Mouse (Mus musculus): ENCODE results near the gene Krt14. TPM values are rescaled to one million over a fixed set of nuclear protein-coding genes. Genes with fewer than 3 reads are reported as not detected.
"Not testable (repeated sequence)": the region's sequence is repeated elsewhere in the genome, so short reads cannot be mapped to it uniquely, and the experiment has no call there.

Krt14 gene
- 0.14 and 0.15 TPM in 2 replicates for total RNA-seq (2014; rRNA removed)
- 0.63 and 0.88 TPM in 2 replicates for polyA plus RNA-seq (2015; fragmentation: Nextera tagmentation; extraction: Ambion mirVana)

DNA sequence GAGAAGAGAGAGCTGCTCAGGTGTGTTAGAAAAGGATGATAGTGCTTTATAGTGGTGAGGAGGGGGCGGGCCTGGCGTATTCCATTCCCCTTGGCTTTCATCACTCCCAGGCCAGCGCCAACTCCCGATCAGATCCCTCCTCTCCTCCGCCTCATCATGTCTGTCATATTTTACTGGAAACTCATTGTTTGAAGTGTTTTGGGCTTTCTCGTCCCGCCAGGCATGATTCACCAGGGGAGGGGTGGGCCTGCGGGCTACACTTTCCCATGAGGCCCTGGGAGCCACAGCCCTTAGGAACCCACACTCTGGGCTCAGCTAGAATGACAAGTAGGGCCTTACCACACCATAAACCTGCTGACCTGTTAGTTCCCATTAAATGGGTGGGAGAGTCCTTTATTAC, at the start of gene Krt14:
Gene Krt14 (minus strand): TSS at position 51 of the 400 bp plus-strand sequence.
- no peak within 1 kb of the TSS for H3K4me3 ChIP-seq (ENCODE audit: low read depth, low read length)
- no peak within 1 kb of the TSS for H3K9ac ChIP-seq
- no peak for TF ChIP-seq CTCF (IDR thresholded peaks at IDR 0.05; ENCODE audit: low read depth)
- WGBS: 86% methylated on average over 8 of the region's 8 CpGs
- no peak for DNase-seq
- H3K9me3 ChIP-seq (ENCODE audit: low read length): no peaks in the 10 kb centered on the region
- no peak within 1 kb of the TSS for H3K4me2 ChIP-seq (ENCODE audit: low read depth)
- no peaks in the 10 kb centered on the region for H3K4me1 ChIP-seq (ENCODE audit: insufficient read depth)
- no peak within 1 kb of the TSS for H3K27ac ChIP-seq (ENCODE audit: low read depth, low read length)
- H3K36me3 ChIP-seq (ENCODE audit: insufficient read depth): no peaks in the 10 kb centered on the region
- no peak for ATAC-seq
- no peaks in the 10 kb centered on the region for H3K27me3 ChIP-seq (ENCODE audit: insufficient read depth, low read length)

DNA sequence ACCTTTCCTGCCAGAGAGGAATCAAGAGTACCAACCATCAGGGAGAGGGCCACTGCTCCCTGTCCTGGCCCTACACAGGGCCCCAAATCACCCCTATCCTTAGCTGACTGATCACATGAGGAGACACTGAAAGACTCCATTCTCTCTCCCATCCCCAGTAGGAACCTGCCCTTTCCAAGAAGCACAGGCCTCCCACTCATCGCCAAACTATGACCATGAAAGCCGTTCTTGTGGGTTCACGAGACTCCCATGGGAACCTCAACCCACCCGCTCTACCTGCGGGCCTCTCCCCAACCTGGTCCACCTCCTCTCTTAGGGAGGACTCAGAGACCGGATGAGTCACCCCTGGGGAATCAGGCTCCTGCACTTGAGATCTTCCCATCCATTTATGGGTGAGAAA, 48.2 kb upstream of the Krt14 start:
- Histone ChIP-seq H3K27ac (ENCODE audit: low read depth, low read length) (no peak overlapping the region), H3K9ac (no peak overlapping the region), H3K36me3 (ENCODE audit: insufficient read depth) (no peaks in the 10 kb centered on the region), H3K4me1 (ENCODE audit: insufficient read depth) (no peaks in the 10 kb centered on the region), H3K4me3 (ENCODE audit: low read depth, low read length) (no peak overlapping the region), H3K9me3 (ENCODE audit: low read length) (no peaks in the 10 kb centered on the region), H3K4me2 (ENCODE audit: low read depth) (no peak overlapping the region), H3K27me3 (ENCODE audit: insufficient read depth, low read length) (no peaks in the 10 kb centered on the region)
- 94% methylated on average over 6 of the region's 6 CpGs for WGBS
- DNase-seq (no peak), ATAC-seq (no peak)
- TF ChIP-seq CTCF (IDR thresholded peaks at IDR 0.05; ENCODE audit: low read depth): no peak

DNA sequence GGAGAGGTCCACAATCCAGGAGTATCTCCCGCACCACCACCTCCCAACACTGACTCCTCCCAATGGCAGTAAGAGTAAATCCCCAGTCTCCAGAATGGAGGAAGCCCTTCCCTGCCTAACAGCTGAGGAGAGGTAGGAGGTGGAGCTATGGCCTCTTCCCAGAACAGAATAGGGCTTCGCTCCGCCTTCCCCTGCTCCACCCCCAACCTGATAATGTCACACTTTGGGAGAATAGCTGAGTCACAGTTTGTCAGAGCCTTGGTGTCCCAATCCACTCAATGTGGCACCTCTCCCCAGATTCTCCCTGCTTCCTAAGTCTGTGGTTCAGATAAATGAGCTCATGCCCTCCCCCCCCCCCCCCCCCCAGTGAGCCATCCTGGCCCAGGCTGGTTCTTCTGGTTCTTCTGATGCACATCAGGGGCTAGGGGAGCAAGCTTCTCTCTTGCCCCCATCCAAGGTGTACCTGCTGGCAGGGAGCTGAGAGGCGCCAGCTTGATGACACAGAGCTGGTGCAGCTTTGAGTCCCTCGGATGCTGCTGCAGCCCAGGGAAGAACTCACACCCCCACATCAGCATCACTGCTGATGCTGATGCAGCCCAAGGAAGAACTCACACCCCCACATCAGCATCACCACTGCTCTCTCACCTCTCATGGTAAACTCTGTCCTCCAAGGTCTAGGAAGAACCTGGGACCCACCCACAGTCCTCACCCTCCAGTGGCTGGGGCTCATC, 47.2 kb upstream of the Krt14 start:
- no peaks in the 10 kb centered on the region for H3K9me3 ChIP-seq (ENCODE audit: low read length)
- no peaks in the 10 kb centered on the region for H3K27me3 ChIP-seq (ENCODE audit: insufficient read depth, low read length)
- H3K4me3 ChIP-seq (ENCODE audit: low read depth, low read length): no peak overlapping the region
- no peaks in the 10 kb centered on the region for H3K4me1 ChIP-seq (ENCODE audit: insufficient read depth)
- TF ChIP-seq CTCF (IDR thresholded peaks at IDR 0.05; ENCODE audit: low read depth): no peak
- no peak overlapping the region for H3K27ac ChIP-seq (ENCODE audit: low read depth, low read length)
- no peak overlapping the region for H3K9ac ChIP-seq
- no peaks in the 10 kb centered on the region for H3K36me3 ChIP-seq (ENCODE audit: insufficient read depth)
- ATAC-seq (no peak), DNase-seq (no peak)
- no peak overlapping the region for H3K4me2 ChIP-seq (ENCODE audit: low read depth)
- WGBS: 79% methylated on average over 5 of the region's 5 CpGs

DNA sequence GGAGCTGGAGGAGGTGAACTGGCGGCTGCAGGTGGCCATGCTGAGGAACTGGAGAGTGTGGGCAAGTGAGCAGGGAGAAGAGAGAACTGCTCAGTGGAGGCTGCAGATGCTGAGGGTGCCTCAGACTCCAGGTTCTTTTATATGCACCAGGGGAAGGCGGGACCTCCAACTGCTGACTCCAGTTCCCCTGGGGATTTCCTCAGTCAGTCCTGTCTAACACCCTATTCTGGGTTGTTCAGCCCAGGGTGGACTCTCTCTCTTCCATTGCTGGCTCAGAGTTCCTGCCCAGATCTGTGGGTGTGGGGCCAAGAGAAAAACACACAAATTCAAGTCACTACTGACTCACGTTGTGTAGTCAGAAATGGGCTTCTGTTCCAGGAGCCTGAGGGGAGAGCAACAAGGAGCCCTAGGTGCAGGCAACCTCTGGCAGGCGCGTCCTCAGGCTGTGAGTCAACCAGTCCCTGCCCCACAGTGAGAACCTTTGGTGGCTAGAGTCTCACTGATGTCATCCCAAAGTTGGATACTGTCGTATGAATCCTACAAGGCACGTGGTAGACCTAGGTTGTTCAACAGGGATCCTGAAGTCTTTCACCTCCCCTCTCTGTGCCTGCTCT, 41.6 kb upstream of the Krt14 start, which contains the start of gene Krt16:
Gene Krt16 (minus strand): TSS at position 51 of the 614 bp plus-strand sequence.
- no peak for ATAC-seq
- Histone ChIP-seq H3K36me3 (ENCODE audit: insufficient read depth) (no peaks in the 10 kb centered on the region), H3K4me2 (ENCODE audit: low read depth) (no peak within 1 kb of the TSS), H3K9ac (no peak within 1 kb of the TSS), H3K27ac (ENCODE audit: low read depth, low read length) (no peak within 1 kb of the TSS), H3K4me3 (ENCODE audit: low read depth, low read length) (no peak within 1 kb of the TSS), H3K9me3 (ENCODE audit: low read length) (no peaks in the 10 kb centered on the region), H3K27me3 (ENCODE audit: insufficient read depth, low read length) (no peaks in the 10 kb centered on the region), H3K4me1 (ENCODE audit: insufficient read depth) (no peaks in the 10 kb centered on the region)
- TF ChIP-seq CTCF (IDR thresholded peaks at IDR 0.05; ENCODE audit: low read depth): no peak
- DNase-seq: no peak
- WGBS: 86% methylated on average over 7 of the region's 7 CpGs

DNA sequence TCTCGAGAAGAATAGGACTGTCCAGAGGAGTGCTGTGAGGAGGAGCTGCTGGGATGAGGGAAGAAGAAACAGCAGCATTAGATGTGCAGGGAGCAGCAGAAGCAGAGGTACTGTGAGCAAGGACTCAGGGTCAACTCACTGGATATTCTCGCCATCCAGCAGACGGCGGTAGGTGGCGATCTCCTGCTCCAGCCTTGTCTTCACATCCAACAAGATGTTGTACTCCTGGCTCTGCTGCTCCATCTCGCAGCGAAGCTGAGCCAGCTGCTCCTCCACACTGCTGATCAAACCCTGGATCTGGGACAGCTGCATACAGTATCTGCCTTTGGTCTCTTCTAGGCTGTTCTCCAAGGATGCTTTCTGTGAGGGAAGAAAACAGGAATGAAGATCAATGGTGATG, 39.1 kb upstream of the Krt14 start:
- not testable (repeated sequence) for H3K36me3 ChIP-seq (ENCODE audit: insufficient read depth); H3K9me3 ChIP-seq (ENCODE audit: low read length); H3K27me3 ChIP-seq (ENCODE audit: insufficient read depth, low read length); H3K4me3 ChIP-seq (ENCODE audit: low read depth, low read length); H3K9ac ChIP-seq; ATAC-seq; H3K4me1 ChIP-seq (ENCODE audit: insufficient read depth); DNase-seq; H3K27ac ChIP-seq (ENCODE audit: low read depth, low read length); H3K4me2 ChIP-seq (ENCODE audit: low read depth)
- 61% methylated on average over 7 of the region's 7 CpGs for WGBS

- not testable (repeated sequence) for H3K4me2 ChIP-seq (ENCODE audit: low read depth); ATAC-seq; H3K27ac ChIP-seq (ENCODE audit: low read depth, low read length); H3K9ac ChIP-seq; H3K36me3 ChIP-seq (ENCODE audit: insufficient read depth); DNase-seq; H3K4me1 ChIP-seq (ENCODE audit: insufficient read depth); H3K27me3 ChIP-seq (ENCODE audit: insufficient read depth, low read length); H3K4me3 ChIP-seq (ENCODE audit: low read depth, low read length); H3K9me3 ChIP-seq (ENCODE audit: low read length)
- 89% methylated on average over 4 of the region's 4 CpGs for WGBS
Measured at GRCm38 (mm10) chr11:100240272-100240671, 32.9 kb upstream of the Krt14 start.

- H3K36me3 ChIP-seq (ENCODE audit: insufficient read depth): no peaks in the 10 kb centered on the region
- no peak overlapping the region for H3K4me3 ChIP-seq (ENCODE audit: low read depth, low read length)
- no peaks in the 10 kb centered on the region for H3K4me1 ChIP-seq (ENCODE audit: insufficient read depth)
- no peak overlapping the region for H3K9ac ChIP-seq
- WGBS: 40% methylated on average over 8 of the region's 8 CpGs
- H3K9me3 ChIP-seq (ENCODE audit: low read length): no peaks in the 10 kb centered on the region
- H3K27me3 ChIP-seq (ENCODE audit: insufficient read depth, low read length): no peaks in the 10 kb centered on the region
- no peak for ATAC-seq
- no peak for DNase-seq
- no peak for TF ChIP-seq CTCF (IDR thresholded peaks at IDR 0.05; ENCODE audit: low read depth)
- H3K4me2 ChIP-seq (ENCODE audit: low read depth): no peak overlapping the region
- H3K27ac ChIP-seq (ENCODE audit: low read depth, low read length): no peak overlapping the region
Measured at GRCm38 (mm10) chr11:100221741-100222140, 14.4 kb upstream of the Krt14 start.
